8 mouse cellular contexts compared by ENCODE assay signal in the genomic region with DNA sequence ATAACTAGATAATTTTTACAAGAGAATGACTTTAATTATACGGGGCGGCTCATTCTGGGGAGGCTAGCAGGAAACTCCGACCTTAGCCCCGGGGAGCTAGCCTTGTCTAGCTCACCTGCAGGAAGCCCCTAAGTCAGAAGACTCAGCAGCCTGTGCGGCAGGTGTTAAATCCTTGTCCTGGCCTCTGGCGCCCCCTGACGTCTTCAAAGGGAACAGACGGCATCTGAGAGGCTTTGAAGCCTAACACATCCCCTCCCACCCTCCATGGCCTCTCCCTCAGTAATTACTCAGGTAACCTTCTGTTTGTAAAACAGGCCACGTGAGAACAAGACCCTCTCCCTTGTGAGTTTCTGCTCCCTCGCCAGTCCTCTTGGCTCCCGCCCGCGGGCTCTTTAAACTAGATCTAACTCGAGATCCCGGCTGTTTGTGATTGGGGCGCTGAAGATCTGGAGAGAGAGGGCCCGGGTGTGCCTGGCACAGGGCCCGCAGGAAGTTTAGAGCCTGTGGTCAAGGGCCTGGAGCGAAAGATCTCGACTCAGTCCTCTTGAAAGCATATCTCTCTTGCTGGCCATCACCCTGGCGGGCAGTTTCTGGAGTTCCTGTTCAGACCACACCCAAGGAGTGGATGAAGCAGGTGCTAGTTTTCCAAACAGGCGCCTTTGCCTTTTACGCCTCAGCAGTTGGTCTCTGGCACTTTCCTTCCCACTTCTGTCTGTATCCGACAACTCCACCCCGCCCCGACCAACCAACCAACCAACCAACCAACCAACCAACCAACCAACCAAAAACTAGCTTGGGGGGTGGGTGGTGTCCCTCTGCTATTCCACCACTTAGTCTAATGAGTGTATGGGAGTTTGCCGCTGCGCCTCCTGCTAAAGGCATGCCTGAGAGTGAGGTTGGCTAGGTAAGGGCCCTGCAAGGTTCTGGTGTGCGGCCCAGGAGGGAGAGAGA. TPM values are rescaled to one million over a fixed set of nuclear protein-coding genes. Genes with fewer than 3 reads are reported as not detected.
DNase-seq lines count a peak whose midpoint lies in the region; ATAC-seq and TF ChIP-seq lines count a peak whose summit lies in the region.

No protein-coding gene starts in this region.

- H3K36me3 ChIP-seq in heart, embryonic 11.5 days (ENCODE audit: control insufficient read depth, insufficient read depth, low read length): no peaks in the 10 kb centered on the region
- H3K36me3 ChIP-seq in kidney, embryonic 15.5 days: no peaks in the 10 kb centered on the region
- H3K36me3 ChIP-seq in liver, embryonic 12.5 days: no peaks in the 10 kb centered on the region
- H3K36me3 ChIP-seq in splenic B cell, adult 2 months (ENCODE audit: control insufficient read depth, insufficient read depth, low read length, poor library complexity, severe bottlenecking): no peaks in the 10 kb centered on the region

- no peak overlapping the region for H3K27ac ChIP-seq in embryonic fibroblast, embryonic 13.5 days (ENCODE audit: insufficient read depth, low read length)
- H3K27ac ChIP-seq in heart, embryonic 11.5 days (ENCODE audit: low read depth, low read length): no peak overlapping the region
- H3K27ac ChIP-seq in kidney, embryonic 15.5 days: no peak overlapping the region
- H3K27ac ChIP-seq in liver, embryonic 12.5 days: no peak overlapping the region

- WGBS in heart, embryonic 11.5 days (ENCODE audit: insufficient replicate concordance): 6% methylated on average over 29 of the region's 29 CpGs
- WGBS in kidney, embryonic 15.5 days: 13% methylated on average over 29 of the region's 29 CpGs
- WGBS in liver, embryonic 12.5 days (ENCODE audit: insufficient replicate concordance): 8% methylated on average over 29 of the region's 29 CpGs

- H3K9ac ChIP-seq in heart, embryonic 11.5 days (ENCODE audit: low read depth, low read length): no peak overlapping the region
- no peak overlapping the region for H3K9ac ChIP-seq in kidney, embryonic 15.5 days
- H3K9ac ChIP-seq in liver, embryonic 12.5 days: no peak overlapping the region

- peak; percentile 87 for TF ChIP-seq CTCF in embryonic fibroblast, embryonic 13.5 days (IDR thresholded peaks at IDR 0.05; ENCODE audit: borderline replicate concordance, insufficient read depth, low read length)

- TF ChIP-seq POLR2A in embryonic fibroblast, embryonic 13.5 days (IDR thresholded peaks at IDR 0.05; ENCODE audit: low read depth, low read length): no peak

- no peaks in the 10 kb centered on the region for H3K9me3 ChIP-seq in heart, embryonic 11.5 days (replicated peaks; ENCODE audit: control insufficient read depth, low read length)
- no peaks in the 10 kb centered on the region for H3K9me3 ChIP-seq in kidney, embryonic 15.5 days (replicated peaks)
- H3K9me3 ChIP-seq in liver, embryonic 12.5 days (replicated peaks): no peaks in the 10 kb centered on the region

- H3K4me1 ChIP-seq in embryonic fibroblast, embryonic 13.5 days (ENCODE audit: control insufficient read depth, insufficient read depth, low read length): no peaks in the 10 kb centered on the region
- H3K4me1 ChIP-seq in heart, embryonic 11.5 days (ENCODE audit: control insufficient read depth, insufficient read depth, low read length): no peaks in the 10 kb centered on the region
- peaks cover 8% of the 10 kb centered on the region for H3K4me1 ChIP-seq in kidney, embryonic 15.5 days
- peaks cover 22% of the 10 kb centered on the region; the same call in 1 of the 2 replicates for H3K4me1 ChIP-seq in liver, embryonic 12.5 days

- peaks cover 23% of the 10 kb centered on the region for H3K27me3 ChIP-seq in heart, embryonic 11.5 days (ENCODE audit: control insufficient read depth, insufficient read depth, low read length)
- H3K27me3 ChIP-seq in kidney, embryonic 15.5 days: peaks cover 40% of the 10 kb centered on the region
- peaks cover 60% of the 10 kb centered on the region for H3K27me3 ChIP-seq in liver, embryonic 12.5 days (replicated peaks)
- H3K27me3 ChIP-seq in splenic B cell, adult 2 months (ENCODE audit: control insufficient read depth, insufficient read depth, low read length, poor library complexity, severe bottlenecking): no peaks in the 10 kb centered on the region; the same call in 1 of the 2 replicates

- peak overlapping the region; percentile 52 for H3K4me2 ChIP-seq in heart, embryonic 11.5 days
- H3K4me2 ChIP-seq in kidney, embryonic 15.5 days: peak overlapping the region; percentile 55
- peak overlapping the region; percentile 47 for H3K4me2 ChIP-seq in liver, embryonic 12.5 days

- DNase-seq in CD4-positive, CD25-positive, alpha-beta regulatory T cell, adult 2 months (ENCODE audit: low read depth, low spot score): peak; percentile 93
- DNase-seq in brain, adult 2 months (ENCODE audit: low read depth, low spot score): peak; percentile 86
- peak; percentile 71 to 81 for DNase-seq in natural killer cell, adult 2 months (ENCODE audit: low spot score in 2 of 2)
- DNase-seq in splenic B cell, adult 2 months (ENCODE audit: low read depth, low spot score): peak; percentile 90

- ATAC-seq in heart, embryonic 11.5 days (replicated peaks; ENCODE audit: insufficient number of reproducible peaks, low FRiP score, low TSS enrichment): no peak
- ATAC-seq in kidney, embryonic 15.5 days (replicated peaks; ENCODE audit: low FRiP score): peak; percentile 63
- ATAC-seq in liver, embryonic 12.5 days: peak; percentile 58; the same call in 1 of the 2 replicates

- H3K4me3 ChIP-seq in embryonic fibroblast, embryonic 13.5 days (ENCODE audit: insufficient read depth, low read length): 0 out of 2 replicates have a peak overlapping the region, but pooled peaks have one; percentile 1
- H3K4me3 ChIP-seq in heart, embryonic 11.5 days (ENCODE audit: low read depth, low read length): peak overlapping the region; percentile 30
- H3K4me3 ChIP-seq in kidney, embryonic 15.5 days (replicated peaks): peak overlapping the region; percentile 26
- H3K4me3 ChIP-seq in liver, embryonic 12.5 days: no peak overlapping the region

RNA-seq across cellular contexts. Expression of gene Gpa33, which starts 24.4 kb away (rescaled TPM):
- not detected in 2 replicates for polyA plus RNA-seq in embryonic fibroblast, embryonic 13.5 days (2011; ENCODE audit: insufficient read length, low read depth, missing spikeins)
- polyA plus RNA-seq in heart, embryonic 11.5 days (2014; fragmentation: Nextera tagmentation; extraction: Ambion mirVana): 0.15 TPM in 1 of 2 replicates, not detected in the other
- 0.70 and 2.4 TPM in 2 replicates for polyA plus RNA-seq in kidney, embryonic 15.5 days (2015; fragmentation: Nextera tagmentation; extraction: Ambion mirVana)
- polyA plus RNA-seq in liver, embryonic 12.5 days (2016; fragmentation: Nextera tagmentation; extraction: Ambion mirVana): 0.08 TPM in 1 of 2 replicates, not detected in the other

RNA-seq across cellular contexts. Expression of gene Dusp27, which starts 26.7 kb away (rescaled TPM):
- 2.2 and 3.0 TPM in 2 replicates for polyA plus RNA-seq in embryonic fibroblast, embryonic 13.5 days (2011; ENCODE audit: insufficient read length, low read depth, missing spikeins)
- 32.2 and 45.4 TPM in 2 replicates for polyA plus RNA-seq in heart, embryonic 11.5 days (2014; fragmentation: Nextera tagmentation; extraction: Ambion mirVana)
- 1.0 and 1.3 TPM in 2 replicates for polyA plus RNA-seq in kidney, embryonic 15.5 days (2015; fragmentation: Nextera tagmentation; extraction: Ambion mirVana)
- 0.31 and 0.47 TPM in 2 replicates for polyA plus RNA-seq in liver, embryonic 12.5 days (2016; fragmentation: Nextera tagmentation; extraction: Ambion mirVana)
